40 mouse cellular contexts compared by ENCODE assay signal in genomic region chr11:116268313-116268712, GRCm38 (mm10). TPM values are rescaled to one million over a fixed set of nuclear protein-coding genes. Genes with fewer than 3 reads are reported as not detected.
"Had no signal": no experiment of that assay in that cellular context is flagged by ENCODE, and none has a peak within 500 bp of the region (broad histone marks: within the 10 kb centered on the region; RNA-seq: fewer than 3 reads in every experiment).

No protein-coding gene starts in this region.

- H3K4me3 ChIP-seq: limb, embryonic 10.5 days; limb, embryonic 12.5 days; limb, embryonic 13.5 days; limb, embryonic 15.5 days; liver, embryonic 12.5 days; liver, embryonic 13.5 days; liver, embryonic 15.5 days; lung, embryonic 15.5 days; megakaryocyte, embryonic 14.5 days; midbrain, embryonic 10.5 days; midbrain, embryonic 12.5 days; midbrain, embryonic 13.5 days; midbrain, embryonic 15.5 days; myocyte; neural tube, embryonic 12.5 days had no signal

- H3K27ac ChIP-seq: limb, embryonic 10.5 days; limb, embryonic 12.5 days; limb, embryonic 13.5 days; limb, embryonic 15.5 days; liver, embryonic 12.5 days; liver, embryonic 13.5 days; liver, embryonic 14.5 days; liver, embryonic 15.5 days; lung, embryonic 15.5 days; macrophage; midbrain, embryonic 10.5 days; midbrain, embryonic 12.5 days; midbrain, embryonic 13.5 days; midbrain, embryonic 15.5 days; neural tube, embryonic 12.5 days had no signal

- H3K4me2 ChIP-seq: limb, embryonic 12.5 days; limb, embryonic 13.5 days; limb, embryonic 15.5 days; liver, embryonic 11.5 days; liver, embryonic 12.5 days; liver, embryonic 13.5 days; liver, embryonic 15.5 days; lung, embryonic 14.5 days; lung, embryonic 15.5 days; midbrain, embryonic 11.5 days; midbrain, embryonic 12.5 days; midbrain, embryonic 13.5 days; midbrain, embryonic 15.5 days; neural tube, embryonic 12.5 days had no signal

- DNase-seq: left cerebral cortex, postnatal 4 days; liver; liver, embryonic 13.5 days; liver, postnatal 0 days; lung, adult 18-20 months; lung, adult 2 months; lung, embryonic 14.5 days; lung, postnatal 10 days; lung, postnatal 14 days; lung, postnatal 36 days; lung, postnatal 4 days had no signal

- H3K9ac ChIP-seq: limb, embryonic 12.5 days; limb, embryonic 13.5 days; limb, embryonic 15.5 days; liver, embryonic 12.5 days; liver, embryonic 13.5 days; liver, embryonic 14.5 days; liver, embryonic 15.5 days; liver, postnatal 0 days; lung, embryonic 14.5 days; lung, embryonic 15.5 days; midbrain, embryonic 12.5 days; midbrain, embryonic 13.5 days; midbrain, embryonic 15.5 days; neural tube, embryonic 12.5 days had no signal

- H3K27me3 ChIP-seq: limb, embryonic 12.5 days; limb, embryonic 13.5 days; limb, embryonic 15.5 days; liver, embryonic 12.5 days; liver, embryonic 13.5 days; liver, embryonic 15.5 days; lung, embryonic 15.5 days; megakaryocyte, embryonic 14.5 days; midbrain, embryonic 12.5 days; midbrain, embryonic 13.5 days; midbrain, embryonic 15.5 days; neural tube, embryonic 12.5 days had no signal

- H3K9me3 ChIP-seq: limb, embryonic 10.5 days; limb, embryonic 12.5 days; limb, embryonic 13.5 days; limb, embryonic 15.5 days; liver, embryonic 12.5 days; liver, embryonic 13.5 days; liver, embryonic 15.5 days; lung, embryonic 15.5 days; megakaryocyte, embryonic 14.5 days; midbrain, embryonic 10.5 days; midbrain, embryonic 12.5 days; midbrain, embryonic 13.5 days; midbrain, embryonic 15.5 days; neural tube, embryonic 12.5 days had no signal

- ATAC-seq: liver, embryonic 12.5 days; liver, postnatal 0 days; lung, postnatal 0 days; midbrain, embryonic 13.5 days; midbrain, embryonic 15.5 days; midbrain, embryonic 16.5 days had no signal

RNA-seq across cellular contexts. Expression of gene Galr2, which starts 12.4 kb away (rescaled TPM):
- total RNA-seq: left cerebral cortex, postnatal 10 days; left cerebral cortex, postnatal 25 days; left cerebral cortex, postnatal 36 days; liver, adult 2 months; megakaryocyte progenitor cell, adult 5-6 weeks; megakaryocyte-erythroid progenitor cell, adult 5-6 weeks; midbrain, postnatal 0 days; monocyte, adult 5-6 weeks had no signal
- polyA plus RNA-seq: limb, embryonic 12.5 days; liver, adult 2 months; liver, embryonic 12.5 days; liver, embryonic 13.5 days; liver, embryonic 15.5 days; liver, embryonic 16.5 days; liver, postnatal 0 days; lung, embryonic 14.5 days; lung, postnatal 0 days; macrophage had no signal

RNA-seq across cellular contexts. Expression of gene Evpl, which starts 30.4 kb away (rescaled TPM):
- total RNA-seq: monocyte, adult 5-6 weeks had no signal
- polyA plus RNA-seq: macrophage had no signal
